Mouse (Mus musculus) embryonic facial prominence, embryonic 10.5 days (tissue): Measurements from ENCODE around the gene Zfp354c. TPM values are rescaled to one million over a fixed set of nuclear protein-coding genes. Genes with fewer than 3 reads are reported as not detected.

Source experiments
- DNase-seq: peaks from one replicate; pipeline ENCODE4 v3.0.0-alpha.2; 2017; ENCODE audit warnings: low spot score
- H3K27ac ChIP-seq: fragments of 300-500 bp; sonication (generic); replicated peaks from 2 replicates; pipeline ENCODE4 v1.5.1; 2016; ENCODE audit warnings: mild to moderate bottlenecking
- H3K27me3 ChIP-seq: fragments of 300-500 bp; sonication (generic); replicated peaks from 2 replicates; pipeline ENCODE4 v1.6.1; 2016; ENCODE audit warnings: low read depth, mild to moderate bottlenecking; ENCODE audit not compliant: poor library complexity, severe bottlenecking
- H3K36me3 ChIP-seq: fragments of 300-500 bp; sonication (generic); replicated peaks from 2 replicates; pipeline ENCODE4 v1.6.1; 2016; ENCODE audit warnings: mild to moderate bottlenecking, moderate library complexity
- H3K4me1 ChIP-seq: fragments of 300-500 bp; sonication (generic); 2 replicates; pipeline ENCODE4 v1.6.1; 2016
- H3K4me3 ChIP-seq: fragments of 300-500 bp; sonication (generic); 2 replicates; pipeline ENCODE4 v1.5.1; 2016; ENCODE audit warnings: mild to moderate bottlenecking, moderate library complexity
- H3K9me3 ChIP-seq: fragments of 300-500 bp; sonication (generic); 2 replicates; pipeline ENCODE4 v1.6.1; 2016; ENCODE audit warnings: mild to moderate bottlenecking
- WGBS: fragments of 180-500 bp; shearing (Covaris S2); methylation state at CpG from one replicate; pipeline ENCODE4 v1.1.7; 2016; 5-methylcytosine and 5-hydroxymethylcytosine counted together
- polyA plus RNA-seq: library from polyadenylated mRNA; unstranded; fragments of >200 nt; fragmentation: Nextera tagmentation; extraction: Ambion mirVana; gene quantifications from 2 replicates; pipeline ENCODE4 v1.2.1, GENCODE M21; 2016

Gene Zfp354c
- polyA plus RNA-seq, 1 experiment from 2014 or later, result 33.3 TPM

GRCm38 (mm10) chr11:50798836-50799235 is 28.7 kb downstream of the Zfp354c start:
- Histone ChIP-seq H3K36me3 (no peaks in the 10 kb centered on the region), H3K27ac (no peak overlapping the region), H3K27me3 (no peaks in the 10 kb centered on the region), H3K4me3 (no peak overlapping the region), H3K4me1 (peaks cover 10% of the 10 kb centered on the region), H3K9me3 (no peaks in the 10 kb centered on the region)
- no peak for DNase-seq

- H3K27ac ChIP-seq, result no peak overlapping the region
- WGBS, result 75% methylated on average over 11 of the region's 11 CpGs
- no peaks in the 10 kb centered on the region for H3K9me3 ChIP-seq
- H3K27me3 ChIP-seq, result no peaks in the 10 kb centered on the region
- H3K4me3 ChIP-seq, result no peak overlapping the region
- no peak for DNase-seq
- peaks cover 10% of the 10 kb centered on the region for H3K4me1 ChIP-seq
- H3K36me3 ChIP-seq, result no peaks in the 10 kb centered on the region
Measured at GRCm38 (mm10) chr11:50797674-50798073, 29.9 kb downstream of the Zfp354c start.

- Histone ChIP-seq H3K27me3 (no peaks in the 10 kb centered on the region), H3K36me3 (no peaks in the 10 kb centered on the region), H3K27ac (no peak overlapping the region), H3K4me1 (peaks cover 6% of the 10 kb centered on the region; the same call in 1 of the 2 replicates), H3K9me3 (no peaks in the 10 kb centered on the region), H3K4me3 (no peak overlapping the region)
- no peak for DNase-seq
- 95% methylated on average over 1 of the region's 1 CpGs for WGBS
Measured at GRCm38 (mm10) chr11:50771006-50771405, 56.5 kb downstream of the Zfp354c start.

- Histone ChIP-seq H3K4me1 (peaks cover 11% of the 10 kb centered on the region), H3K36me3 (no peaks in the 10 kb centered on the region), H3K9me3 (no peaks in the 10 kb centered on the region), H3K27me3 (no peaks in the 10 kb centered on the region), H3K4me3 (peak overlapping the region; percentile 45), H3K27ac (no peak overlapping the region; the same call in 1 of the 2 replicates)
- peak; percentile 91 for DNase-seq
- 15% methylated on average over 14 of the region's 14 CpGs for WGBS
Measured at GRCm38 (mm10) chr11:50768995-50769749, 58.4 kb downstream of the Zfp354c start.

GRCm38 (mm10) chr11:50767039-50767438 is 60.5 kb downstream of the Zfp354c start:
- Histone ChIP-seq H3K27ac (no peak overlapping the region), H3K36me3 (no peaks in the 10 kb centered on the region), H3K27me3 (no peaks in the 10 kb centered on the region), H3K9me3 (no peaks in the 10 kb centered on the region), H3K4me1 (peaks cover 11% of the 10 kb centered on the region), H3K4me3 (no peak overlapping the region)
- DNase-seq, result peak; percentile 40
- WGBS, result 19% methylated on average over 4 of the region's 4 CpGs

GRCm38 (mm10) chr11:50766461-50766860 is 61.1 kb downstream of the Zfp354c start:
- DNase-seq, result no peak
- WGBS, result 86% methylated on average over 7 of the region's 7 CpGs
- no peaks in the 10 kb centered on the region for H3K27me3 ChIP-seq
- H3K9me3 ChIP-seq, result no peaks in the 10 kb centered on the region
- no peak overlapping the region for H3K4me3 ChIP-seq
- no peak overlapping the region for H3K27ac ChIP-seq
- no peaks in the 10 kb centered on the region for H3K36me3 ChIP-seq
- peaks cover 11% of the 10 kb centered on the region for H3K4me1 ChIP-seq

Other genes starting within 250 kb of the Zfp354c start
- 0.74 and 1.4 TPM in 2 replicates for gene Adamts2, start 225.6 kb downstream of the Zfp354c start, polyA plus RNA-seq
- 0.70 and 0.96 TPM in 2 replicates for gene Zfp879, start 13.8 kb upstream of the Zfp354c start, polyA plus RNA-seq
- gene Grm6, start 23.0 kb upstream of the Zfp354c start, polyA plus RNA-seq, result 0.06 TPM in 1 of 2 replicates, not detected in the other
- 13.9 and 16.2 TPM in 2 replicates for gene Zfp454, start 59.9 kb upstream of the Zfp354c start, polyA plus RNA-seq
- gene Zfp2, start 88.4 kb upstream of the Zfp354c start, polyA plus RNA-seq, result 21.3 and 21.6 TPM in 2 replicates
- 0.75 and 0.79 TPM in 2 replicates for gene Zfp354b, start 103.9 kb upstream of the Zfp354c start, polyA plus RNA-seq
- not detected in 2 replicates for gene 4933414I15Rik, start 116.0 kb upstream of the Zfp354c start, polyA plus RNA-seq
- gene Prop1, start 126.0 kb upstream of the Zfp354c start, polyA plus RNA-seq, result not detected in 2 replicates
- not detected in 2 replicates for gene Olfr1378, start 138.8 kb upstream of the Zfp354c start, polyA plus RNA-seq
- gene Olfr1377, start 154.2 kb upstream of the Zfp354c start, polyA plus RNA-seq, result not detected in 2 replicates
- not detected in 2 replicates for gene Olfr51, start 175.9 kb upstream of the Zfp354c start, polyA plus RNA-seq
- not detected in 2 replicates for gene Olfr54, start 186.5 kb upstream of the Zfp354c start, polyA plus RNA-seq
- gene Olfr1375, start 220.4 kb upstream of the Zfp354c start, polyA plus RNA-seq, result not detected in 2 replicates
- 7.8 and 8.6 TPM in 2 replicates for gene Zfp354a, start 231.5 kb upstream of the Zfp354c start, polyA plus RNA-seq